Comparison of ENCODE assay signal across 19 mouse cellular contexts in the genomic region with DNA sequence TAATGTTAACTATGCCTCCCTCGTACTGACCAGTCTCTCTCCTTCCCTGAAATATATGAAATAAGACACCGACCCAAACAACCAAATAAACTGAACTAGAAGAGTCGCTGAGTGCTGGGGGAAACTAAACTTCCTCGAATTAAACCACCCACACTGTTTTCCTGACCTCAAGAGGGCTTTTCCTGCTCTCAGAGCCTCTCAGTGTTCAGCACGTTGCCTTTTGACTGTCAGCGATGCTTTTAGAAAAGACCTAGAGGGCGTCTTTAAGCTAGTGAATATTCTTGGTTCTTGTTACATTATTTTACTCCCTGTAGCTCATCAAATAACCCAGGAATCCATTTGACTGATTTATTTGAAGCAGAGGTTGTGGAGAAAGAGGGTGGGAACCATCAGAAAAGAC.
DNase-seq lines count a peak whose midpoint lies in the region; ATAC-seq and TF ChIP-seq lines count a peak whose summit lies in the region.
"Had no signal": no experiment of that assay in that cellular context is flagged by ENCODE, and none has a peak within 500 bp of the region (broad histone marks: within the 10 kb centered on the region; RNA-seq: fewer than 3 reads in every experiment).

No protein-coding gene starts in this region.

- no peak overlapping the region for H3K4me3 ChIP-seq in heart, embryonic 16.5 days (ENCODE audit: low read length)
- peak overlapping the region; percentile 7 for H3K4me3 ChIP-seq in megakaryocyte, embryonic 14.5 days (replicated peaks)
- H3K4me3 ChIP-seq in embryonic fibroblast, embryonic 13.5 days (ENCODE audit: insufficient read depth, low read length) = no peak overlapping the region
- no peak overlapping the region for H3K4me3 ChIP-seq in stomach, embryonic 16.5 days (replicated peaks; ENCODE audit: low read length)
- H3K4me3 ChIP-seq in midbrain, embryonic 16.5 days (ENCODE audit: low read depth, low read length) = no peak overlapping the region
- H3K4me3 ChIP-seq: embryonic facial prominence, embryonic 13.5 days; limb, embryonic 12.5 days; liver, embryonic 13.5 days had no signal

- H3K36me3 ChIP-seq in heart, embryonic 16.5 days (ENCODE audit: control insufficient read depth, insufficient read depth) = no peaks in the 10 kb centered on the region
- H3K36me3 ChIP-seq in megakaryocyte, embryonic 14.5 days (replicated peaks; ENCODE audit: low read length) = no peaks in the 10 kb centered on the region
- H3K36me3 ChIP-seq in stomach, embryonic 16.5 days (ENCODE audit: control insufficient read depth, insufficient read depth, low read length) = no peaks in the 10 kb centered on the region
- no peaks in the 10 kb centered on the region for H3K36me3 ChIP-seq in midbrain, embryonic 16.5 days (ENCODE audit: control insufficient read depth, insufficient read depth, low read length)
- H3K36me3 ChIP-seq: embryonic facial prominence, embryonic 13.5 days; limb, embryonic 12.5 days; liver, embryonic 13.5 days had no signal

- ATAC-seq in heart, embryonic 16.5 days (replicated peaks; ENCODE audit: extremely low read depth, insufficient read depth, low FRiP score) = no peak
- ATAC-seq in megakaryocyte, adult 5-6 weeks (ENCODE audit: poor library complexity, severe bottlenecking) = no peak
- no peak for ATAC-seq in stomach, embryonic 16.5 days (ENCODE audit: insufficient read depth, low FRiP score)
- no peak for ATAC-seq in midbrain, embryonic 16.5 days

- H3K27me3 ChIP-seq in heart, embryonic 16.5 days (ENCODE audit: control insufficient read depth, insufficient read depth, low read length) = no peaks in the 10 kb centered on the region
- no peaks in the 10 kb centered on the region for H3K27me3 ChIP-seq in megakaryocyte, embryonic 14.5 days (replicated peaks)
- no peaks in the 10 kb centered on the region for H3K27me3 ChIP-seq in stomach, embryonic 16.5 days (ENCODE audit: control insufficient read depth, insufficient read depth, low read length)
- no peaks in the 10 kb centered on the region for H3K27me3 ChIP-seq in midbrain, embryonic 16.5 days (ENCODE audit: control insufficient read depth, insufficient read depth, low read depth, low read length)
- H3K27me3 ChIP-seq: embryonic facial prominence, embryonic 13.5 days; liver, embryonic 13.5 days had no signal

- no peak for TF ChIP-seq CTCF in embryonic fibroblast, embryonic 13.5 days (IDR thresholded peaks at IDR 0.05; ENCODE audit: borderline replicate concordance, insufficient read depth, low read length)

- TF ChIP-seq POLR2A in embryonic fibroblast, embryonic 13.5 days (IDR thresholded peaks at IDR 0.05; ENCODE audit: low read depth, low read length) = no peak

- H3K9ac ChIP-seq in heart, embryonic 16.5 days (ENCODE audit: low read length) = 0 out of 2 replicates have a peak overlapping the region, but pooled peaks have one; percentile 12
- no peak overlapping the region for H3K9ac ChIP-seq in stomach, embryonic 16.5 days (ENCODE audit: low read length)
- H3K9ac ChIP-seq in midbrain, embryonic 16.5 days (ENCODE audit: low read depth, low read length) = no peak overlapping the region
- H3K9ac ChIP-seq: embryonic facial prominence, embryonic 13.5 days; limb, embryonic 12.5 days; liver, embryonic 13.5 days had no signal

- H3K4me2 ChIP-seq in heart, embryonic 16.5 days (ENCODE audit: low read depth, low read length) = peak overlapping the region; percentile 40; the same call in 1 of the 2 replicates
- peak overlapping the region; percentile 17; the same call in 1 of the 2 replicates for H3K4me2 ChIP-seq in stomach, embryonic 16.5 days (ENCODE audit: low read depth, low read length)
- no peak overlapping the region for H3K4me2 ChIP-seq in midbrain, embryonic 16.5 days (ENCODE audit: low read length)
- H3K4me2 ChIP-seq: embryonic facial prominence, embryonic 13.5 days; heart, embryonic 11.5 days; limb, embryonic 12.5 days; liver, embryonic 13.5 days had no signal

- 0 out of 2 replicates have a peak, but pooled peaks cover under 1% of the 10 kb centered on the region for H3K4me1 ChIP-seq in heart, embryonic 16.5 days (ENCODE audit: control insufficient read depth, insufficient read depth, low read length)
- H3K4me1 ChIP-seq in megakaryocyte, embryonic 14.5 days = peaks cover 39% of the 10 kb centered on the region
- H3K4me1 ChIP-seq in embryonic fibroblast, embryonic 13.5 days (ENCODE audit: control insufficient read depth, insufficient read depth, low read length) = peaks cover 11% of the 10 kb centered on the region
- 0 out of 2 replicates have a peak, but pooled peaks cover 2% of the 10 kb centered on the region for H3K4me1 ChIP-seq in stomach, embryonic 16.5 days (ENCODE audit: control insufficient read depth, insufficient read depth, low read length)
- no peaks in the 10 kb centered on the region for H3K4me1 ChIP-seq in midbrain, embryonic 16.5 days (ENCODE audit: control insufficient read depth, insufficient read depth, low read length)
- H3K4me1 ChIP-seq: liver, embryonic 13.5 days had no signal

- WGBS in heart, embryonic 16.5 days = 29% methylated on average over 7 of the region's 7 CpGs
- 19% methylated on average over 7 of the region's 7 CpGs for WGBS in stomach, embryonic 16.5 days
- 49% methylated on average over 7 of the region's 7 CpGs for WGBS in midbrain, embryonic 16.5 days

- H3K27ac ChIP-seq in heart, embryonic 16.5 days (ENCODE audit: low read length) = no peak overlapping the region
- peak overlapping the region; percentile 69 for H3K27ac ChIP-seq in embryonic fibroblast, embryonic 13.5 days (ENCODE audit: insufficient read depth, low read length)
- 0 out of 2 replicates have a peak overlapping the region, but pooled peaks have one; percentile 15 for H3K27ac ChIP-seq in stomach, embryonic 16.5 days (ENCODE audit: low read length)
- no peak overlapping the region for H3K27ac ChIP-seq in midbrain, embryonic 16.5 days (ENCODE audit: low read length)
- H3K27ac ChIP-seq: embryonic facial prominence, embryonic 13.5 days; limb, embryonic 12.5 days; liver, embryonic 13.5 days had no signal

- no peaks in the 10 kb centered on the region for H3K9me3 ChIP-seq in heart, embryonic 16.5 days (replicated peaks; ENCODE audit: control insufficient read depth, low read length)
- H3K9me3 ChIP-seq in megakaryocyte, embryonic 14.5 days = no peaks in the 10 kb centered on the region
- no peaks in the 10 kb centered on the region for H3K9me3 ChIP-seq in stomach, embryonic 16.5 days (replicated peaks; ENCODE audit: control insufficient read depth, low read length)
- H3K9me3 ChIP-seq in midbrain, embryonic 16.5 days (replicated peaks; ENCODE audit: control insufficient read depth, low read length, poor library complexity, severe bottlenecking) = no peaks in the 10 kb centered on the region
- H3K9me3 ChIP-seq: embryonic facial prominence, embryonic 13.5 days; limb, embryonic 12.5 days; liver, embryonic 13.5 days had no signal

- DNase-seq in heart, adult 18-20 months = no peak
- DNase-seq in cerebellum, postnatal 10 days = no peak
- DNase-seq: adrenal gland, postnatal 14 days; cerebellum, adult 2 months; gastrocnemius, postnatal 10 days; kidney, adult 2 months; kidney, postnatal 25 days; layer of hippocampus, adult 9-11 months; liver, embryonic 13.5 days; right cerebral cortex, postnatal 25 days had no signal

Comparison
In these comparisons a context has a peak if more than half of its experiments do, and no peak if none do; other contexts are left out.
1. H3K27ac ChIP-seq: peak in embryonic fibroblast, embryonic 13.5 days (single experiment) and stomach, embryonic 16.5 days (single experiment); none in heart, embryonic 16.5 days (single experiment) and midbrain, embryonic 16.5 days (single experiment).